Mouse (Mus musculus) kidney, adult 8-10 months (tissue): ENCODE results near the gene Grik1.

ENCODE experiments used
- DNase-seq, 2 experiments: peaks; one replicate each; pipeline ENCODE4 v3.0.0; 2022

Grik1 gene

DNA sequence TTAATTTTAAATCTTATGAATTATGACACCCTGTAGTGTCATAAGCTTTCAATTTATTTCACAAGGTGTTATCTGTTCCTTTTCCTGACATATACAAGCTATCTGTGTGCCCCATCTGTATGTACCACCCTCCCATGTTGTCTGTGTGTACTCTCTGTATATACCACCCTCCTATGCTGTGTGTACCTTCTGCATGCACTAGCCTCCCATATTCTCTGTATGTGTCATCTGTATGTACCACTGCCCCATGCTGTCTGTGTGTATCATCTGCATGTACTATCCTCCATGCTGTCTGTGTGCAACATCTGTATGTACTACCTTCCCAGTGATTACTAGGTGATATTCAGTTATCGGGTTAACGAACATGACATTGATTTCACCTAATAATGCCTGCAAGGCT, 148.5 kb downstream of the Grik1 start:
- no peak for DNase-seq

GRCm38 (mm10) chr16:88138913-88139312, 151.2 kb downstream of the Grik1 start:
- DNase-seq, result no peak

DNA sequence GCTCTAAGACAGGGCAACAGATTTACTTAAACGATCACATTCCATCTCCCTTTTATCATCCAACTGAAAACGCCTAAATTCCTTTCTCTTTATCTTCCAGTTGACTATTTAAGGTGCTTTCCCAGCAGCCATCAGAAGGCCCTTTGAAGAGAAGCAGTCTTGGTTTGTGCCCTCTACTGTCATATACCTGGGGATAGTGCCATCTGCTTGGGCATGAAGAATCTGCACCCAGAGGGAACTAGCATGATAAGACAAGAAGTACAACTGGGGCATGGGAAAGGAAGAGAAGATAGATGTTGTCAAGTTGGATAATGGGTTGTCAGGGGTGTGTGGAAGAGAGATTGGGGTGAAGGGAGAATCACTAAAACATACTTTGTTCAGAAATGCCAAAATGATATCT, 157.1 kb downstream of the Grik1 start:
- DNase-seq, result no peak

DNA sequence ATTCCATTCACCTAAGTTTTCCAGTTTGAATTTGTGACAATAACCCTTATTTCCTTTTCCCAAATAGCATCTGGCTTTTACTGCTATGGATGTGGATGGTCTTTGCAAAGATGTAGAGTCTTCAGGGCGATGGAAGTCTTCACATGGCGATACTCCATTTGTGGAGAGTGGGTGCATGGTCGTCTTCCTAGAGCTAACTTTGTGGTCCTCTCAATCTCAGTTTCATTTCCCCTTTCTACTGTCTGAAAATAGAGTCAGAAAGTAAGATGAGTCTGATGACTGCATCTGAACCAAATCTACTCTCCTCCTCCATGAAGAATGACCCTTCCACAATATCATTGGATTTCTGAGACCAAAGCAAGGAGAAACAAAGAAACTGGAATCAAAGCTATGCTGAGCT, 159.0 kb downstream of the Grik1 start:
- no peak for DNase-seq

GRCm38 (mm10) chr16:88125098-88125497, 165.0 kb downstream of the Grik1 start:
- DNase-seq, result no peak

GRCm38 (mm10) chr16:88112551-88113138, 177.4 kb downstream of the Grik1 start:
- DNase-seq, result no peak

DNA sequence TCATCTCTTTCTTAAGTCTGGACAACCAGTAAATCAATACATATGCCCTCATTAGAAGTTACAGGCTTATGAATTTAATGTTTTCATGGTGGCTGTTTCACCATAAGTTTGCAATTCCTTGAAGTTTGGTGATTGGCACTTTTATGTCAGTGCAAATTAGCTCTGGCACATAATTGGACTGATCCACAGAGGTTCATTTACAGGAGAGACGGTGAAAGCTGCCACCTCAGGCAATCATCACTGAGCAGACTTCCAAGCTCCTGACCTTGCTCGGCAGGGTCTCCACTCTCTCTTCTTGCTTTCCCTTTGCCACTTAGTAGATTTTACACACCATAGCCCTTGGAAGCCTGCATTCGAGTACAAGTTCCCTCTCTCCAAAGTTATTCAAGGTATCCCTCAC, 178.6 kb downstream of the Grik1 start:
- DNase-seq, result no peak

- DNase-seq, result no peak
Observed at GRCm38 (mm10) chr16:88094206-88094789, 195.8 kb downstream of the Grik1 start.

DNA sequence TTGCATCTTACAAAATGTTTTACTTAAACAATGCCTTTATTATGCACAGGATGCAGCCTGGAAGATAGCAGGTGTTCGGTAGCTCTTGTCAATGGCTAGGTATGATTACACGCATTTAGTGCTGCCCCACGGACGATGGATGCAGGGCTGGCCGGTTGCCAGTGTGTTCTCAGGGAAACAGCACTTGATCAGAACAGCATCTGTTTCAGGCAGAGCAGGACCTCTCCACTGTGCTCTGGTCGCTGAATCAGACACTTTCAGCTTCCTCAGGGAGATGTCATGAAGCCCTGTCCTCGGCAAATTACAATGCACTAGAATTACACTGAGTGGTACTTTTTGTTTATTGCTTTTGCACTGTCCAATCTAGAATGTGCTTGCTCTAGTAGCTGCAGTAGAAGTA, 202.8 kb downstream of the Grik1 start:
- DNase-seq, result no peak

DNA sequence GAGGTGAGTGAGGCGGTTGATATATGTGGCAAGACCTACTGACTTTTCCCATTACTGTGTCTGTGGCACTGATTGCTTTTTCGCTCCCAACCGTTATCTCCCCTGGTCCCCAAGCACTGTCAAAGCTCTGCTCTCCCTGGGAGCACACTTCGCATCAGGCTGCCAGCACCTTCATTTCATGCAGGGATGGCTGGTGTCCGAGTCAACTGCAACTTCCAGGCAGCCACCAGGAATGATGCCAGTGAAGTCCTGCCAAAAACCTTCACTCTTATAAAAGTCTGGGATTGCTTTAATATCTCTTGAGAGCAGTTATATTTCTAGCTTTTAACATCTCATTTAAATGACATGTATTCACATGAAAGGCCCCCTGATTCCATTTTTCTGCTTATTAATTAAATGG, 215.3 kb downstream of the Grik1 start:
- DNase-seq, result no peak

DNA sequence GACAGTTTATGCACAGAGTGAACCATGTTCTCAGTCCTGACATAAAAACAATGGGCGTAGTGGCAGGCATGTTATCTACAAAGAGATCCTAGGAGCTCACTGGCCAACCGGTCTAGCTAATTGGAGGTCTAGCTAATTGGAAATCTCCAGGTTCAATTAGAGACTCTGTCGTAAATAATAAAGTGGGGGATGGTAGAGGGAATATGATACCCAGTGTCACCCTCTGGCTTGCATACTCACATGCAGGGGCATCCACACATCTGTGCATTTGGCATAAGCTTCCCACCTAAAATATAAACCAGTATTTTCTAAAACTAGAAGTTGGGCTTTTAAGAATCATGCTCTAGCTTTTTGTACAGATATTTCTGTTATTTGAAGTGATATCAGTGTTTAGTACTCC, 229.1 kb downstream of the Grik1 start:
- no peak for DNase-seq

DNA sequence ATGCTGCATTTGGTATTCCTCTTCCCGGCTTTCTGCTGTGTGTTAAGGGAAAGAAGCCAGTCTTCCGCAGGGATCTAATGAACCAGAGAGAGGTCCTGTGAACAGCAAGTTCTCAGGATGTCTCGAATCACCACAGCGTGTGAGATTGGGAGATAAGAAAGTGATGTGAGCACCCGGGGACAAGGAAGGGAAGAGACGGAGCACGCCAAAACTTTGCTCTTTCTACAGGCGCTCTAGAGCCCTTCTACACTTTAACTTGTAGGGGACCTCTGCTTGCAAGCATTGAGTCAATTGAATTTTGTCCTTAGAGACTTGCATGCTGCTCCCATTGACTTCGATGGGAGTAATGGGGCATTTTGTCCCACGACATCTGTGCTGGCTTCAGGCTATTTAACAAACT, 241.9 kb downstream of the Grik1 start:
- no peak for DNase-seq

DNA sequence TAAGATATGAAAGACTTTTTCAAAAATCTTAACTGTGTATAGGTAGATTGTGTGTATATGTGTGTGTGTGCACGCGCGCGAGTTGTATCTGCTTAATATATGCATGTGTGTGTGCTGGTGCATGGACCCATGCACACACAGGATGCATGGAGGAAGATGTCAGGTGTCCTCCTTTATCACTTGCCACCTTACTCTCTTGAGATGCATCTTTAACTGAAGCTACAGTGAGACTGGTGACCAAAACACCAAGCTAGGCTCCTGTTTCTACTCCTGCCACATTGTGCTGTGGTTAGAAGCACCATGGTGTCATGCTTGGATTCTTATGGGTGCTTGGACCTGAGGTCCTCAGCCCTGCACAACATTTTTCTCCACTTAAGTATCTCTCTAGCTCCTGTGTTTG, 245.7 kb downstream of the Grik1 start:
- no peak for DNase-seq

GRCm38 (mm10) chr16:88042458-88042857, 247.6 kb downstream of the Grik1 start:
- DNase-seq, result no peak

- DNase-seq, result no peak
Observed at GRCm38 (mm10) chr16:88038503-88039091, 251.5 kb downstream of the Grik1 start.

GRCm38 (mm10) chr16:87988805-87989204, 301.3 kb downstream of the Grik1 start:
- no peak for DNase-seq

DNA sequence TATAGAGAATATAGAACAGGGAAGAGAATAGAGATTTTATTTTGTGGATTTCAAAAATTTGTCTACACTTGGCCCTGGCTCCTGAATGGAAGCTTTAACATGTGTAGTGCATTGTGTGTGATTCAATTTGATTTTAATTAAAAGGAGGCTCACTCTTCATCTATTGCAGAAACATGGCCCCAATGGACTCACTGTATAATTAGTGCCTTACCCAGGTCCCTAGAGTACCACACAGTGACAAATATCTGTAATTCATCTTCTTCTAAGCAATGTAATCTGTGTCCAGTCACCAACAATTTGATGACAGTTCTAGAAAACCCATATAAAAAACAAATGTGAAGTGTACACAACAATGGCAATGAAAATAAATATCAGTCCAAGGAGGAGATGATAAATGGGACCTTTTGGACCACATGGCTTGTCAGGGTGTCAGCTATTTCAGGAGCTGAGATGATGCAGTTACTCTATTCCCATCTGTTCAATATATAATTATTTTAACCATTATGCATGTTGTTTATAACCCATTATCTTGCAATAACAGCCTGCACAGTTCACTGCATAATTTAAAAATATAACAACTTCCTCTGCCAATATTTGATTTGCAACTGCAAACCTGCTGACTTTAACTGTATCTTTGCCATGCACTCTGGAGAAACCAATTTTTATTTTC, 305.7 kb downstream of the Grik1 start:
- no peak for DNase-seq

- DNase-seq, result no peak
Observed at GRCm38 (mm10) chr16:87974076-87974443, 316.0 kb downstream of the Grik1 start.

DNA sequence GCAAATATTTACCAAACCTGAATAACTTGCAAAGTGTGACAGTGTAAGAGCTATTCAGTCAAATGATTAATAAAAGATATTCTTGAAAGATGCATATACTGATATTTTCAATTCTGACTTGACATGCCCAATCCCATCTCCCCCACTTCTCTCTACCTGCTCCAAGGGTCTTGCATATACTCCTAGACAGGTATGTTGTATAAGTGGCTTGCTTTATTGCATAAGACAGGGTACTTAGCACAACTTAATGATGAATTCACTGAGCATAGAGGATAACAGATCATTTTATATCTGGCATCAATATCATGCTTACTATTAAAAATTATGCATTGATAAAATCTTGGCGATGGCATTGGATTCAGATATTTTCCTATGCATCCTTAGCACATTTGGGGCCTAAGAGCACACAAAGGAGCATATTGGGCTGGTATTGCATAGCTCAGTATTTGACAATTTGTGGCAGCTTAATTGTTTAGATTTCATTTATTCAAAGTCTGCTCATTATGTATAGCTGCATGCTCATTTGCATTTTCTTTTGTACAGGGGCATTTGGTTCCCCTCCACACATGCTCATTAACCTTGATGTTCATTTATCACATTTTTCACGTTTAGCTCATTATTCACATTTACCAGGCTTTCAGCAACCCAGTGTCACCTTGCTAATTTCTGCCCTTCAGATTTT, 316.5 kb downstream of the Grik1 start:
- no peak for DNase-seq

DNA sequence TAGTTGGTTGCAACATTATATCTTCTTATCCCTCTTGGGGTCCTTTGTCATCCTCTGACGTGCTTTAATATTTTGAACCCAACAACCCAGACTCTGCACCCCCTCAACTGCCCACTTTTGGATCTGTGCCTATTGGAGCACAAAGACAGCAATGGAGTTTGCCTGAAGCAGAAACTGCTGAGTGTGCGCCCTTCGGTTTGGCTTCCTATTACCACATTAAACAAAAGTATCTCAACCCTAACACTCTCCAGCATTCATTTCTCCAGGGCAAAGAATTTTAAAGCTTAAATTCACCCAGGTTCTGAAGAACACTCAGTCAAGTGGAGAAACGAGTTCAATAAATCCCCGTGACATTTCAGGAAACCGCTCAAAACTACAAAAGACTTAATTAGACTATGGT, 318.2 kb downstream of the Grik1 start:
- DNase-seq, result no peak

DNA sequence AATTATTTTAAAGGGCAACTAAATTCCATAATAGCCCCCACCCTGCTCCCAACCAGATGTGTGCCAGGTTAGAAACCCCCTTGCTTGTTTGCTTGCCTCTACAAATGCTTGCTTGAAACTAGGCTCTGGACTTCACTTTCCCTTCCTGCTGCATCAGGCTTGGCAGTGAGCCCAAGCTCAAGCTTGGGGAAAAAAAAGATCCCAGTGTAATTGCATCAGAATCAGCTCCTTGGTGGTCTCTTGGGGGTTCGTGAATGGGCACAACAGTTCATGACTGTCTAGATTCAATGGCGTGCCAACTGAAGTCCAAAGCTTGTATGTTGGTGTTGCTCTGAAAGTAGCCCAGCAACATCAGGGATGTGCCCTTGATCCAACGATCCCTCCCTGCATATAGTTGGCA, 320.1 kb downstream of the Grik1 start:
- DNase-seq, result no peak

DNA sequence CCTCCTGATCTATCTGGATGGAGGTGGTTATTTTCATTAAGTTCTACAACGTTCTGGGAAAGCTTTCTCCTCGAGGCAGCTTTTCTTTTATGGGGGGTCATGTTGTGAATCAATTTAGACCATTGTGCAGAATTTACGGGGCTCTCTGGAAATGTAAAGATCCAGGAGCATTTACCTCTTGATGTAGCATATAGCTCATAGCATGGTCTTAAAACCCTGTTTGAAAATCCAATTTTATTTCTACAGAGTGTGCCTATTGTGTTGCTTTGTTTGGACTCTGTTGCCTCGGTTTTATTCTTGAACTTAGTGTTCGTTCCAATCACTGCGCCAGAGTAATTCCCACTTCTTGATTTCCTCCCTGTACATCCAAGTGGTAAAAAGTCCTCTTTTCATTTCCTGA, 328.6 kb downstream of the Grik1 start:
- DNase-seq, result no peak

DNA sequence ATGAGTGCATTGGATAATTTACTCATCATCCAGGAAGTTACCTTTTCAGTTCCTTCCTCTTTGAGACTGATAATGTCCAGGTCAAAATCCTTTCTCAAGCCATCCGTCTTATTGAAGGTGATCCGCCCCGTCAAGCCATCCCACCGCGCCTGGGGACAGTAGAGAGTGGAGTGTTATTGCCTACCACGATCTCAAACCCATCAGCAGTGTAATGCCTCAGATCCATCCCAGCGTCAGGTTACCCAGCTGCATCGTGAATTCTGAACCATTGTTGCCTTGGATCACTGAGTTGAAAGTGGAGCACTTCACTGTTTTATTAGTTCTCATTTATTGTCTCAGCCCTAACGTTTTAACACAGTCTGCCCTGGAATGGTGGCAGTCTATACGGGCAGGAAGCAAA, 332.6 kb downstream of the Grik1 start:
- DNase-seq, result no peak

GRCm38 (mm10) chr16:87956178-87956577, 333.9 kb downstream of the Grik1 start:
- DNase-seq, result no peak
